Mouse (Mus musculus): ENCODE results near the gene Ccdc92.
A peak's percentile ranks its signal among the peaks of the same experiment; 100 is the strongest.

Ccdc92 gene

DNA sequence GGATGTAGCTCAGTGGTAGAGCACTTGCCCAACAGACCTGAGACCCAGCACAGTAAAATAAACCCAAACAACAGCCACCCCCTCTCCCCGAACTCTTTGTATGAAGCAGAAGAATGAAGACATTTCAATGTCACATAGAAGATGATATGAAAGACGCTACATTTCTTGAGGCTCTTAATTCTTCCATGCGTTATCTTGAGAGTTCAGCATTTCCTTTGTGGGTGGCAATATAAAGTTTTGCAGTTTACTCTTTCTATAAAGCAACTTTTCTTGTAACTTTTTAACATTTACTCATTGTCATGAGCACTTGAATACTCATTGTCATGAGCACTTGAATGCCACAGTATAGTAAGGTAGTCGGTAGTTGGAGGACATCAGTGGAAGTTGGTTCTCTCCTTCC, 8.0 kb downstream of the Ccdc92 start:
- DNase-seq, result peak; percentile 21

DNA sequence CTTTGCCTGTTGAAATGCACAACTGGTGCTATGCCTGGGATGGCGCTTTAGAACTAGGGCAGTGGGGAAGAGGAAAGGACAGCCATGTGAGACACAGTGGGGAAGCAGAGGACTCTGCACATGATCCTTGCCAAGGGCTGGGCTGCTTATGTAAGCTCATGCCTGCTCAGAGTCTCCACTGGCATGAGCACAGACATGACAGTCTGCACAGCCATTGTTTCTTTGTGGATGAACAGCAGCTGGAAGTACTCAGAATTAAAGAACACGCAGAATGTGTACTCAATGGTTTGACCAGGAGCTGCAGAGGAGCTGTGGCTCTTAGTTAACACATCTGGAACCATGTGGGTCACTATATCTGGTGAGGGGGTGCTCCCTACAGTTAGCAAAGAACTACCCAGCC, 9.1 kb downstream of the Ccdc92 start:
- DNase-seq, result peak; percentile 90

GRCm38 (mm10) chr5:124852294-124852693, 9.9 kb downstream of the Ccdc92 start:
- peak; percentile 60 for DNase-seq

DNA sequence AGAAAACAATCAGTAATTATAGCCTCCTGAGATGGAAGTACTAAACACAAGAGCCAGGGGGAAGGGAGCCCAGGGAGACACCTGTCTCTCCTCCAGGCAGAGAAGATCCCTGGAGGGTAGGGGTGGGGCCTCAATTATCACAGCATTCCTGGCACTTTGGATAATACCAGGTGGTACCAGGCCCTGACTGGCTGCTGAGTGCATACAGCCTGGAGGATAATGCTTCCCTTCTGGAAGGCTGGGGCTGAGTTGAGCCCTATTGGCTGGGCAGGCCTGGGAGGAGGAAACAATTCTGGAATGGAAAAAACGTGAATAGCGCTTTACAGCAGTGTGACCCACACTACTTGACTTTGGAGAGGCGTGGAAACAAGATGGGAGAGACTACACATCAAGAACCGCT, 10.7 kb downstream of the Ccdc92 start:
- DNase-seq, result peak; percentile 81

DNA sequence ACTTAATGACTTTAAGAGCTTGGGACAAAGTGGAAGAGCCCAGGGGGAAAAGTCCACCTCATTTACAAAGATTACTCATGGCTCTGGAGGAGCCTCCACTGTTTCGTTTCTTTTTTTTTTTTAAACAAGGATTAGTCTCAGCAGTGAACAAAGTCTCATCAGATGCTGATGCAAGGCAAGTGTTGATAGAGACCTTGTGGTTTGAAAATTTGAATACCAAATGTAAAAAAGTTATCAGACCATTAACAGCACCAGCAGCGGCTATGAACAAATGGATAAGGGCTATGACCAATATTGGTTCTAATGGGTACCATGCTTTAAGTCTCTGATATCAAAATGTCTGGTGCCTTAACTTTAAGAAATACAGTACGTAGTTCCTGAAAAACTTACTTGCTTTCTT, 13.2 kb downstream of the Ccdc92 start:
- DNase-seq, result no peak

- DNase-seq, result no peak
Observed at GRCm38 (mm10) chr5:124847014-124847413, 15.2 kb downstream of the Ccdc92 start.

- peak; percentile 35 for DNase-seq
Observed at GRCm38 (mm10) chr5:124844929-124845328, 17.3 kb downstream of the Ccdc92 start.

GRCm38 (mm10) chr5:124843386-124843785, 18.8 kb downstream of the Ccdc92 start:
- peak; percentile 91 for DNase-seq

GRCm38 (mm10) chr5:124840669-124841068, 21.6 kb downstream of the Ccdc92 start:
- DNase-seq, result no peak

GRCm38 (mm10) chr5:124840202-124840601, 22.0 kb downstream of the Ccdc92 start:
- DNase-seq, result no peak

DNA sequence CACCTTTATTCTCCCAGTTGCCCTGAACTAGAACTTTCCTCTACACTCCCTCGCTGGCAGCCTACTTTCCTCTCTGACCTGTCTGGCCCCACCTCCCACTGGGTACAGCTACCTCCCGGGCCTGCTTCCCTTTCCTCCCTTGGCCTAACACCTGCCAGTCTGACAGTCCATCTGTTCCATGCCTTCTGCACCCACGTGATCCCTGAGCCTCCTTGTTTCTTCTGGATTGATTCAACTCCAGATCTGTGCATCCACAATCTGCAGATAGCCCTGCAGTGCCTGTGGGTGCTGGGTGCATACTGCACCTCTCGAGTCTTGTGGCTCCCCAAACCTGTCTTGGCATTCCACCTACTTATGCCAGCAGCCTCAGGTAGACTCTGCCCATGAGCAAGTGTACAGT, 25.6 kb downstream of the Ccdc92 start:
- no peak for DNase-seq

GRCm38 (mm10) chr5:124836075-124836474, 26.1 kb downstream of the Ccdc92 start:
- no peak for DNase-seq

DNA sequence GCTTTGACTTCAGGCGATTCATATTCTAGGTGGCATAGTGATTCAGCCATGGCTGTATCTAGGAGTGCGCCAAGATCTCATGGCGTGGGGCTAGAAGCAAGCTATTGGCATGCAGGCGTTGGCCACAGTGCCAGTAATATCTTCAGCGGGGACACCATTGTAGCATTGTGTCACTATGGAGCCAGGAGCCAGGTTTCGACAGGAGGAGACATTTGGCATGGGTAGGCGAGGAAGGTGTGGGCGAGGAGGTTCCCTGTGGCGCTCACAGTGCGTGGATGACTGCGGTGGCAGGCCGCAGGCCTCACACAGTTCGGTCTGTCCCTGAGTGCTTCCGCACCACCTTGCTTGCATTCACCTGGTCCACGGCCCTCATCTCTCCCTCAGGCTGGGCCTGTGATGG, 27.0 kb downstream of the Ccdc92 start:
- DNase-seq, result peak; percentile 79

DNA sequence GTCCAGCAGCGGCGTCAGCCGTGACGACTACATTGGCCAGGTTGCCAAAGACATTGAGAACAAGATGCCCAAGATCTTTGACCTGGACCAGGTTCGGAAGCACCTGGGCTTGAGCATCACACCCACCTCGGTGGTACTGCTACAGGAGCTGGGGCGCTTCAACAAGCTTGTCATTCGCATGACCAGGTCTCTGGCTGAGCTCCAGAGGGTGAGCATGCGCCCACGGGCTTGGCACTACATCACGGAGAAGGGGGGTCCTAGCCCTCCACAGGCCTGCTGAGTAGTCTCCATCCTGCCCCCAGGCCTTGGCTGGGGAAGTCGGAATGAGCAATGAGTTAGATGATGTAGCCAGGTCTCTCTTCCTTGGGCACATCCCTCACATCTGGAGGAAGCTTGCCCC, 31.9 kb downstream of the Ccdc92 start:
- no peak for DNase-seq

DNA sequence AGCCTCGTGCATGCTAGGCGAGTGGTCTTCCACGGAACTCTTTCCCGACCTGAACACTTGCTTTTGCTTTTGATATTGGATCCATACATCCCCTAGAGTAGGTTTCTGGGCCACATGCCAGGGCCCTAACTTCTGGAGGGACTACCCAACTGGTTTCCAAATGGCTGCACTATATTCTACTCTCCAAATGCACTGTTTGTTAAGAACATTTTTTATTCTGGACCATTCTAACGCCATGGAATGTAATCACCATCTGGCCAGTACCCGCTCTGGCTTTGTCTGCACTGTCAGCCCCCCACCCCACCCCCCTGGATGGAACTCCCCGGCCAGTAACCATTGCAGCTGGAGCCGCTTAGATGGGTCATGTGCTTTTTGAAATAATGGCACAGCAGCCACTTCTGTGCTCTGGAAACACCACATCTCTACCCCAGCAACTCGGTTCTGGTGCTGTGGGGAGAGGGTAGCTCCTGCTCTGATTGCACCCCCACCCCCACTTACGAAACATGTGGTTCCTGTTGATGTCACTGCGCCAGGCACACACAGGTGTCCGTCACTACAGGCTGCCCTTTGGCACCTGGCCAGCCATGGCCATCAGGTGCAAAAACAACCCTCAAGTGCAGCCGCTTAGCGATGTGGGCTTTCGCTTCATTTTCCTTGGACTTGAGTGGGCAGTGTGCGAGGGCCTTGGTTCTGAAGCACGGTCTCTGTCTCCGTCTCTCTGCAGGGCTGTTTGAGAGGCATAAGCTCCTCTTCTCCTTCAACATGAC, 39.9 kb downstream of the Ccdc92 start:
- DNase-seq, result no peak

DNA sequence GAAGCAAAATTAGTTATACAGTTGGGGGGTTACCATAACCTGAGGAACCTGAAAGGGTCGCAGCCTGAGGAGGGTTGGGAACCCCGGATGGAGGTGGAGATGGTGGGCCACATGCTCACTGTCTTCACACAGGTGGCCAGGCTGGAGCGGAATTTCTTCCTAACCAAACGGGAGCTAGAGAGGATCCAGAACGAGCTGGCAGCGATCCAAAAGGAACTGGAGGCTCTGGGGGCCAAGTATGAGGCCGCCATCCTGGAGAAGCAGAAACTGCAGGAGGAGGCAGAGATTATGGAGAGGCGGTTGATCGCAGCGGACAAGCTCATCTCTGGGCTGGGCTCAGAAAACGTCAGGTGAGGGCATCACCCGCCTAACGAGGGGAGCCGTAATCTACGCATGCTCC, 45.2 kb downstream of the Ccdc92 start:
- no peak for DNase-seq

DNA sequence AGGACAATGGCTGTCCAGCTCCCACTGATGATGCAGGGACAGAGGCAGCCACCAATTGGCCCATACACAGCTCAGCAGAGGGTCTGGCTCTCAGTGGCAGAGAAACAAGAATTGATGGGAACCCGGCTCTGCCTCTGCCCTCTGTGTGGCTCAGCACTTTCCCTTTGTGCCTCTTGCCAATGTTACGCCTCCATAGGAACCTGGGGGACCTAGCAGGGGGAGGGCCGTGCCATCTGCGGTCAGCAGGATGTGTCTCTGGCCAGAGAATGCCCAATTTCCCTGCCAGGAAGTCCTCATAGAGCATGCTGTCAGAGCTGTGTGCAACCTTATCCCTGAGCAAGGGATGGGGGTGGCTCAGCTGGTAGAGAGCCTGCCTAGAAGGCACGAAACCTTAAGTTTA, 47.4 kb downstream of the Ccdc92 start:
- no peak for DNase-seq

DNA sequence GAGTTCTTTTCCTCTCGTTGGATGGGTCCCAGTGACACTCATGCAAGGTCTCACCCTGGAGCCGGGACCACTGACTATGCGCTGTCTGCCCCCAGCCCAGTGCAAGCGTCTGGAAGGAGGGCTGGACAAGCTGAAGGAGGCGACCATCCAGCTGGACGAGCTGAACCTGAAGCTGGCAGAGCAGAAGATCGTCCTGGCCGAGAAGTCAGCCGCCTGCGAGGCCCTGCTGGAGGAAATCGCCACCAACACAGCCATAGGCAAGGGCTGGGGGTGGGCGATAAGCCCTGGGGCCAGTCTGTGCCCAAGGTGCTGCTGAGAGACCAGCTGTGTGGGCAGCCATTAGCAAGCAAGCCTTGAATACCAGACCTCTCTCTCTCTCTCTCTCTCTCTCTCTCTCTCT, 49.8 kb downstream of the Ccdc92 start:
- no peak for DNase-seq

GRCm38 (mm10) chr5:124809708-124810366, 52.4 kb downstream of the Ccdc92 start:
- peak; percentile 94 for DNase-seq

GRCm38 (mm10) chr5:124792112-124792511, 70.1 kb downstream of the Ccdc92 start:
- no peak for DNase-seq

- no peak for DNase-seq
Observed at GRCm38 (mm10) chr5:124785650-124786049, 76.6 kb downstream of the Ccdc92 start.

Measured in heart, adult 11 months (tissue).